Mouse (Mus musculus): ENCODE measurements around the gene Col6a5. TPM values are rescaled to one million over a fixed set of nuclear protein-coding genes. Genes with fewer than 3 reads are reported as not detected.

Gene Col6a5
- polyA plus RNA-seq, 1 experiment from 2014 or later, result 0.10 TPM

DNA sequence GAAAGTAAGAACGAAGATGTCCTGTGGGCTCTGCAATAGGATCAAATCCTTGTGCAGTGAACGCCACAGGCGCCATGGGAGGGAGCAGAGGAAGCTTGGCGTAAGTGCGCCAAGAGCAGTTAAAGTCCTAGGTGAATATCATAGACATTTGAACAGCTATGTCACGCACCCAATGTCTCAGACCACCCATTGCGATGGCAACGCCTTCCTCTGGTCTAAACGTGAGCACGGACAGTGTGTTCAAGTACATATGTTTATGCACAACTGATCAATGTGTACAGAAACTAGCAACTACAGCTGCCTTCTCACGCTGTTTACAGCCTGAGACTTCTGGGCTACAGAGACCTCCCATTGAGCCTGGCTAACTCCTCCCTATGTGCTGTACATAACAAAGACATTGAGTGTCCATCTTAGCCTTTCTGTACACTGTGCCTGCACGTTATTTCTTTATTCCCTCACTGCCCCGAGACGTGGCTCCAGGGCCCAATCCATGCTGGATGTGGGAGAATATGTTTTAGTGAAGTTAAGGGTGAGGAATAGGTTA is 11.0 kb upstream of the Col6a5 start:
- no peaks in the 10 kb centered on the region for H3K36me3 ChIP-seq
- ATAC-seq (ENCODE audit: insufficient number of reproducible peaks, insufficient read depth, low FRiP score, low TSS enrichment, low read depth), result no peak
- no peak overlapping the region for H3K9ac ChIP-seq
- H3K4me1 ChIP-seq, result no peaks in the 10 kb centered on the region
- 91% methylated on average over 14 of the region's 14 CpGs for WGBS
- no peak overlapping the region for H3K4me2 ChIP-seq
- peaks cover 6% of the 10 kb centered on the region for H3K27me3 ChIP-seq
- no peak overlapping the region for H3K4me3 ChIP-seq
- no peak overlapping the region for H3K27ac ChIP-seq
- no peaks in the 10 kb centered on the region for H3K9me3 ChIP-seq

DNA sequence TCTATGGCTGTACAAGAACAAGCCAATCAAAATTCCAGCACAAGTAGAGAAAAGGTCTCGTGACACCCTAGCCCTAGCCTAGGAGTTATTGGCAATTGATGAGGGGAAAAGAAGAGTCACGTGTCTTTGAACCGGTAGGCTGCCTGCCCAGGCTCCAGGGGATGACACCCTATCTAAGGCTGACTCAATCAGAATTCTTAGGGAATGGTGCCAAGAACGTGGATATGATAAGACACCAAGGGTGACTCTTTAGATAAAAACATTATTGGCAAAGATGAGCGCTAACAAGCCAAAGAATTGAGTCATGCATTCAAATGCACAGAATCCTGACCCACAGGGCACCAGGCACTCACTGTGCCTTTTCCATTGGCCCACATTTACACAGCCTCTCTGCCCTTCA is 10.5 kb upstream of the Col6a5 start:
- Histone ChIP-seq H3K4me1 (no peaks in the 10 kb centered on the region), H3K27ac (no peak overlapping the region), H3K36me3 (no peaks in the 10 kb centered on the region), H3K27me3 (peaks cover 2% of the 10 kb centered on the region), H3K4me2 (no peak overlapping the region), H3K4me3 (no peak overlapping the region), H3K9ac (no peak overlapping the region), H3K9me3 (no peaks in the 10 kb centered on the region)
- ATAC-seq (ENCODE audit: insufficient number of reproducible peaks, insufficient read depth, low FRiP score, low TSS enrichment, low read depth), result no peak
- WGBS, result 91% methylated on average over 5 of the region's 5 CpGs

DNA sequence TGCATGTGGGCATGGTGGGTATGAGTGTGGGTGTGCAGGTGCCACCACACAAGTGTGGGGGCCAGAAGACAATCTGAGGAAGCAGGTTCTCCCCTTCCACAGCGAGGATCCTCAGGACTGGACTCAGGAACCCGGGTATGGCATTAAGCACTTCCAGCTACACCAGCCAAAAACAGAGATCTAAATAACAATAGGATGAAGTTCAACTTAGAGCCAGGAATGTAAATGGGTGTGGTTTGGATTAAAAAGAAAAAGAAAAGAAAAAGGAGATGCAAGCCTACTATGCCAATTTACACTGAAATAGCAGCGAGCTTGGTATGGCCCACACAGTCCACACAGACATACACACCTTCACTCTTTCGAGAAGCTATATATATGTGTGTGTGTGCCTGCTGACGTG is 7.5 kb upstream of the Col6a5 start:
- Histone ChIP-seq H3K4me2 (no peak overlapping the region), H3K36me3 (no peaks in the 10 kb centered on the region), H3K27me3 (no peaks in the 10 kb centered on the region; the same call in 1 of the 2 replicates), H3K4me3 (no peak overlapping the region), H3K4me1 (no peaks in the 10 kb centered on the region), H3K9ac (no peak overlapping the region), H3K27ac (no peak overlapping the region), H3K9me3 (no peaks in the 10 kb centered on the region)
- no peak for ATAC-seq (ENCODE audit: insufficient number of reproducible peaks, insufficient read depth, low FRiP score, low TSS enrichment, low read depth)
- 66% methylated on average over 5 of the region's 5 CpGs for WGBS

DNA sequence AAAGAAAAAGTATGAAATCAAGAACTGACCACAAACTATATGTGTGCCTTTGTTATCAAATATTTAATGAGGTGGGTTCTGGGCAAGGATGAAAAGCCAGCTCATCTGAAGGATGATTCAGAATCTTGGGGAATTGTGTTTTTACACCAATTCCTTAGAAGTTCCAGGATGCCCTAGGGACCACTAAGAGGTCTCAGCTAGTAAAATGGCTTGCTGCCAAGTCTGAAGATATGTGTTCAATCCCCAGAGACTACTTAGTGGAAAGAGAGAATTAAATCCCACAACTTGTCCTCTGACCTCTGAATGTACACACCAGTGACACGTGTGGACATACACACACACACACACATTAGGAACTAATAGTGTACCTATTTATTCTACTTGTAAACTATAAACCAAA is 1.3 kb downstream of the Col6a5 start:
- Histone ChIP-seq H3K27ac (no peak overlapping the region), H3K27me3 (peaks cover 16% of the 10 kb centered on the region), H3K36me3 (no peaks in the 10 kb centered on the region), H3K4me1 (0 out of 2 replicates have a peak, but pooled peaks cover 6% of the 10 kb centered on the region), H3K4me2 (no peak overlapping the region), H3K9ac (no peak overlapping the region), H3K4me3 (no peak overlapping the region), H3K9me3 (no peaks in the 10 kb centered on the region)
- 71% methylated on average over 1 of the region's 1 CpGs for WGBS
- no peak for ATAC-seq (ENCODE audit: insufficient number of reproducible peaks, insufficient read depth, low FRiP score, low TSS enrichment, low read depth)

DNA sequence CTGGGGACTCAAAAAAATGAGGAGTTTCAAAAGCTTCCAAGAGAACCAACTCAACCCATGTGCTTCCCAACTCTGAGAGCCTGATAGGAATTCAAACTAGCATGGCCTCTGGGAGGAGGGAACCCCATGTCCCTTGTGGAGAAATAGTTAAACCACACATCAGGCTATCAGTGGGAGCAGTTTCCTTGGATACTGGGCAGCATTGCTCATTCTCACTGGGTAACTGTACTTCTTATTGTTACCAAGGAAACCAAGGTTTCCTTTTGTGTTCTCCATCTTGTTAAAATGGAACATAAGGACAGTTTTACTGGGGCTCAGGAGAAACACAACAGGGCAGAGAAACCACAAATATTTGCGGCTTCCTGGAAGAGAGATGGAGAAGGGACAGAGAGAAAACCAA is 10.7 kb downstream of the Col6a5 start:
- H3K9me3 ChIP-seq, result no peaks in the 10 kb centered on the region
- H3K9ac ChIP-seq, result no peak overlapping the region
- H3K36me3 ChIP-seq, result no peaks in the 10 kb centered on the region
- H3K27me3 ChIP-seq, result no peaks in the 10 kb centered on the region
- no peak overlapping the region for H3K4me2 ChIP-seq
- 98% methylated on average over 1 of the region's 1 CpGs for WGBS
- no peak overlapping the region for H3K4me3 ChIP-seq
- no peaks in the 10 kb centered on the region for H3K4me1 ChIP-seq
- no peak for ATAC-seq (ENCODE audit: insufficient number of reproducible peaks, insufficient read depth, low FRiP score, low TSS enrichment, low read depth)
- no peak overlapping the region for H3K27ac ChIP-seq

DNA sequence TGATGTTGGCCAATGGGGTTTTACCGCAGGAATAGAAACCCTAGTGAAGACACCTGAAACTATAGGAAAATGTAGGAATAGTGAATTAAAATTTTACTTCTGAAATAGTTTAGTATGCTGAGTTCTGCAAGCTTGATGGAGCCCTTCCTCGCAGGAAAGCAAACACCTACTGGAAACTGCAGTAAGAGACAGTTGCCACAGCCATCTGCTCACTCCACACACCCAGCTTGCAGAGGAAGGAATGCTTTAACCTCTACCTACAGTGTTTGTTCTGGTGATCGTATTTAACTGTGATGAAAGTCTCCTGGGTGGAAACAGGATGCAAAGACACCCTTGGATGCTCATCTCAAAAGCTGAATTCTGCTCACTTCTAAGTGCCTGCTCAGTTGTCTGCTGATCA is 12.9 kb downstream of the Col6a5 start:
- no peak overlapping the region for H3K4me2 ChIP-seq
- no peak overlapping the region for H3K9ac ChIP-seq
- WGBS, result 76% methylated on average over 3 of the region's 3 CpGs
- H3K9me3 ChIP-seq, result no peaks in the 10 kb centered on the region
- no peaks in the 10 kb centered on the region for H3K36me3 ChIP-seq
- no peak overlapping the region for H3K27ac ChIP-seq
- H3K4me1 ChIP-seq, result no peaks in the 10 kb centered on the region
- no peak overlapping the region for H3K4me3 ChIP-seq
- ATAC-seq (ENCODE audit: insufficient number of reproducible peaks, insufficient read depth, low FRiP score, low TSS enrichment, low read depth), result no peak
- H3K27me3 ChIP-seq, result no peaks in the 10 kb centered on the region

- no peaks in the 10 kb centered on the region for H3K4me1 ChIP-seq
- ATAC-seq (ENCODE audit: insufficient number of reproducible peaks, insufficient read depth, low FRiP score, low TSS enrichment, low read depth), result no peak
- H3K4me2 ChIP-seq, result no peak overlapping the region
- H3K9ac ChIP-seq, result no peak overlapping the region
- WGBS, result 56% methylated on average over 6 of the region's 6 CpGs
- H3K4me3 ChIP-seq, result no peak overlapping the region
- H3K36me3 ChIP-seq, result no peaks in the 10 kb centered on the region
- H3K27ac ChIP-seq, result no peak overlapping the region
- H3K9me3 ChIP-seq, result no peaks in the 10 kb centered on the region
- peaks cover 3% of the 10 kb centered on the region; the same call in 1 of the 2 replicates for H3K27me3 ChIP-seq
These were observed 26.6 kb downstream of the Col6a5 start for GRCm38 (mm10) chr9:105933816-105934215.

- Histone ChIP-seq H3K27me3 (peaks cover 3% of the 10 kb centered on the region; the same call in 1 of the 2 replicates), H3K4me2 (no peak overlapping the region), H3K27ac (no peak overlapping the region), H3K36me3 (no peaks in the 10 kb centered on the region), H3K9ac (no peak overlapping the region), H3K9me3 (no peaks in the 10 kb centered on the region), H3K4me1 (peaks cover 3% of the 10 kb centered on the region; the same call in 1 of the 2 replicates), H3K4me3 (no peak overlapping the region)
- 53% methylated on average over 4 of the region's 4 CpGs for WGBS
- no peak for ATAC-seq (ENCODE audit: insufficient number of reproducible peaks, insufficient read depth, low FRiP score, low TSS enrichment, low read depth)
These were observed 31.2 kb downstream of the Col6a5 start for GRCm38 (mm10) chr9:105929287-105929686.

- WGBS, result 54% methylated on average over 6 of the region's 6 CpGs
- Histone ChIP-seq H3K9me3 (no peaks in the 10 kb centered on the region), H3K4me2 (no peak overlapping the region), H3K27ac (no peak overlapping the region), H3K9ac (no peak overlapping the region), H3K36me3 (no peaks in the 10 kb centered on the region), H3K4me1 (peaks cover 3% of the 10 kb centered on the region; the same call in 1 of the 2 replicates), H3K4me3 (no peak overlapping the region), H3K27me3 (peaks cover 3% of the 10 kb centered on the region; the same call in 1 of the 2 replicates)
- no peak for ATAC-seq (ENCODE audit: insufficient number of reproducible peaks, insufficient read depth, low FRiP score, low TSS enrichment, low read depth)
These were observed 31.9 kb downstream of the Col6a5 start for GRCm38 (mm10) chr9:105928406-105929071.

- Histone ChIP-seq H3K4me3 (no peak overlapping the region), H3K36me3 (no peaks in the 10 kb centered on the region), H3K27ac (no peak overlapping the region), H3K27me3 (no peaks in the 10 kb centered on the region), H3K4me1 (peaks cover 3% of the 10 kb centered on the region; the same call in 1 of the 2 replicates), H3K9ac (no peak overlapping the region), H3K4me2 (no peak overlapping the region), H3K9me3 (no peaks in the 10 kb centered on the region)
- 86% methylated on average over 2 of the region's 2 CpGs for WGBS
- no peak for ATAC-seq (ENCODE audit: insufficient number of reproducible peaks, insufficient read depth, low FRiP score, low TSS enrichment, low read depth)
These were observed 36.8 kb downstream of the Col6a5 start for GRCm38 (mm10) chr9:105923659-105924058.

- H3K4me1 ChIP-seq, result no peaks in the 10 kb centered on the region
- H3K9me3 ChIP-seq, result no peaks in the 10 kb centered on the region
- no peak for ATAC-seq (ENCODE audit: insufficient number of reproducible peaks, insufficient read depth, low FRiP score, low TSS enrichment, low read depth)
- no peak overlapping the region for H3K4me2 ChIP-seq
- no peak overlapping the region for H3K9ac ChIP-seq
- no peak overlapping the region for H3K27ac ChIP-seq
- 29% methylated on average over 4 of the region's 4 CpGs for WGBS
- H3K4me3 ChIP-seq, result no peak overlapping the region
- no peaks in the 10 kb centered on the region for H3K27me3 ChIP-seq
- no peaks in the 10 kb centered on the region for H3K36me3 ChIP-seq
These were observed 45.3 kb downstream of the Col6a5 start for GRCm38 (mm10) chr9:105915186-105915585.

DNA sequence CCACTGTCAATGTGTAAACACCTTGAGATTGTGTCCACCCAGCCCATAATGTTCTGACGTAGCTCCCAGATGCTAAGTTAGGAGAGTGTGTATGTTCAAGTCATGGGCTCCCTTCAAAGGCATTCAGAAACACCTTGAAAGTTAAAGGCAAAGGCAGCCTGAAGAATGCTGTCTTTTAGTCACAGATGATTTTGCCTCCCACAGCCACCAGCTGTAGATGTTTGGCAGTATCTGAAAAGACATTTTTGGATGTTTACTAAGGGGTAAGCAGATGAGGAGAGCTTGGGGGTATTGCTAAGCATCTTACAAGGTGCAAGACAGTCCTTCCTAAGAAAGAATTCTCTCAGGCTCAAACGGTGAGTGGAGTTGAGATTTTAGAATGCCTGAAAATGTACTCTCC is 50.3 kb downstream of the Col6a5 start:
- no peak overlapping the region for H3K9ac ChIP-seq
- no peak for ATAC-seq (ENCODE audit: insufficient number of reproducible peaks, insufficient read depth, low FRiP score, low TSS enrichment, low read depth)
- H3K27me3 ChIP-seq, result no peaks in the 10 kb centered on the region
- no peak overlapping the region for H3K27ac ChIP-seq
- H3K4me3 ChIP-seq, result no peak overlapping the region
- 0 out of 2 replicates have a peak, but pooled peaks cover 3% of the 10 kb centered on the region for H3K9me3 ChIP-seq
- 90% methylated on average over 2 of the region's 2 CpGs for WGBS
- no peaks in the 10 kb centered on the region for H3K36me3 ChIP-seq
- H3K4me2 ChIP-seq, result no peak overlapping the region
- H3K4me1 ChIP-seq, result no peaks in the 10 kb centered on the region
